Mouse (Mus musculus): Measurements from ENCODE around the gene Hadhb. TPM values are rescaled to one million over a fixed set of nuclear protein-coding genes. Genes with fewer than 3 reads are reported as not detected.
"Not testable (repeated sequence)": the region's sequence is repeated elsewhere in the genome, so short reads cannot be mapped to it uniquely, and the experiment has no call there.

The Hadhb gene
- polyA plus RNA-seq, 2 experiments, result 60.7 to 123 TPM

GRCm38 (mm10) chr5:30210758-30211157 is 55.7 kb downstream of the Hadhb start:
- 0 out of 2 replicates have a peak, but pooled peaks have one; percentile 13 for TF ChIP-seq CTCF (IDR thresholded peaks at IDR 0.05; ENCODE audit: low read depth)
- H3K27ac ChIP-seq; H3K36me3 ChIP-seq (replicated peaks; ENCODE audit: control insufficient read depth, insufficient read depth, low read depth); H3K4me3 ChIP-seq (ENCODE audit: insufficient read depth in 1 of 2, low read depth in 2 of 2, low read length in 2 of 2); H3K9ac ChIP-seq (replicated peaks); H3K4me2 ChIP-seq (ENCODE audit: low read depth); DNase-seq (ENCODE audit: low read depth in 3 of 3, low spot score in 3 of 3); ATAC-seq (ENCODE audit: insufficient read depth); H3K27me3 ChIP-seq (ENCODE audit: control insufficient read depth, insufficient read depth, low read length); H3K4me1 ChIP-seq (replicated peaks; ENCODE audit: control insufficient read depth in 2 of 2, insufficient read depth in 2 of 2, low read length in 1 of 2); H3K9me3 ChIP-seq (ENCODE audit: control insufficient read depth, low read length): not testable (repeated sequence)
- WGBS (ENCODE audit: insufficient replicate concordance), result 64% methylated on average over 5 of the region's 5 CpGs

GRCm38 (mm10) chr5:30214889-30215288 is 59.8 kb downstream of the Hadhb start:
- Histone ChIP-seq H3K9ac (replicated peaks) (no peak overlapping the region), H3K36me3 (replicated peaks; ENCODE audit: control insufficient read depth, insufficient read depth, low read depth) (no peaks in the 10 kb centered on the region), H3K4me2 (ENCODE audit: low read depth) (no peak overlapping the region), H3K9me3 (ENCODE audit: control insufficient read depth, low read length) (no peaks in the 10 kb centered on the region), H3K27me3 (ENCODE audit: control insufficient read depth, insufficient read depth, low read length) (no peaks in the 10 kb centered on the region), H3K4me1 (replicated peaks; ENCODE audit: control insufficient read depth in 2 of 2, insufficient read depth in 2 of 2, low read length in 1 of 2) (no peaks in the 10 kb centered on the region), H3K27ac (no peak overlapping the region), H3K4me3 (ENCODE audit: insufficient read depth in 1 of 2, low read depth in 2 of 2, low read length in 2 of 2) (no peak overlapping the region)
- ATAC-seq (ENCODE audit: insufficient read depth) (no peak), DNase-seq (ENCODE audit: low read depth in 3 of 3, low spot score in 3 of 3) (peak in 1 of 3 experiments; percentile 18)
- TF ChIP-seq CTCF (IDR thresholded peaks at IDR 0.05; ENCODE audit: low read depth) (peak; percentile 58), EP300 (IDR thresholded peaks at IDR 0.05; ENCODE audit: low read depth) (no peak)
- WGBS (ENCODE audit: insufficient replicate concordance), result 7% methylated on average over 4 of the region's 4 CpGs

GRCm38 (mm10) chr5:30215970-30216369 is 60.9 kb downstream of the Hadhb start:
- DNase-seq (ENCODE audit: low read depth in 3 of 3, low spot score in 3 of 3) (no peak), ATAC-seq (ENCODE audit: insufficient read depth) (no peak)
- Histone ChIP-seq H3K4me3 (ENCODE audit: insufficient read depth in 1 of 2, low read depth in 2 of 2, low read length in 2 of 2) (no peak overlapping the region), H3K9ac (replicated peaks) (no peak overlapping the region), H3K4me2 (ENCODE audit: low read depth) (no peak overlapping the region), H3K9me3 (ENCODE audit: control insufficient read depth, low read length) (no peaks in the 10 kb centered on the region), H3K27me3 (ENCODE audit: control insufficient read depth, insufficient read depth, low read length) (no peaks in the 10 kb centered on the region), H3K4me1 (replicated peaks; ENCODE audit: control insufficient read depth in 2 of 2, insufficient read depth in 2 of 2, low read length in 1 of 2) (no peaks in the 10 kb centered on the region), H3K36me3 (replicated peaks; ENCODE audit: control insufficient read depth, insufficient read depth, low read depth) (no peaks in the 10 kb centered on the region), H3K27ac (no peak overlapping the region)
- no peak for TF ChIP-seq EP300 (IDR thresholded peaks at IDR 0.05; ENCODE audit: low read depth)
- no peak for TF ChIP-seq CTCF (IDR thresholded peaks at IDR 0.05; ENCODE audit: low read depth)
- WGBS (ENCODE audit: insufficient replicate concordance), result 52% methylated on average over 5 of the region's 5 CpGs

GRCm38 (mm10) chr5:30219715-30220114 is 64.7 kb downstream of the Hadhb start:
- no peaks in the 10 kb centered on the region for H3K27me3 ChIP-seq (ENCODE audit: control insufficient read depth, insufficient read depth, low read length)
- H3K4me3 ChIP-seq (ENCODE audit: insufficient read depth in 1 of 2, low read depth in 2 of 2, low read length in 2 of 2), result no peak overlapping the region
- H3K27ac ChIP-seq, result no peak overlapping the region
- WGBS (ENCODE audit: insufficient replicate concordance), result 61% methylated on average over 2 of the region's 2 CpGs
- H3K9me3 ChIP-seq (ENCODE audit: control insufficient read depth, low read length), result no peaks in the 10 kb centered on the region
- ATAC-seq (ENCODE audit: insufficient read depth) (no peak), DNase-seq (ENCODE audit: low read depth in 3 of 3, low spot score in 3 of 3) (no peak)
- no peak overlapping the region for H3K9ac ChIP-seq (replicated peaks)
- TF ChIP-seq EP300 (IDR thresholded peaks at IDR 0.05; ENCODE audit: low read depth) (no peak), CTCF (IDR thresholded peaks at IDR 0.05; ENCODE audit: low read depth) (no peak)
- H3K4me1 ChIP-seq (replicated peaks; ENCODE audit: control insufficient read depth in 2 of 2, insufficient read depth in 2 of 2, low read length in 1 of 2), result no peaks in the 10 kb centered on the region
- no peak overlapping the region for H3K4me2 ChIP-seq (ENCODE audit: low read depth)
- no peaks in the 10 kb centered on the region for H3K36me3 ChIP-seq (replicated peaks; ENCODE audit: control insufficient read depth, insufficient read depth, low read depth)

- no peak for TF ChIP-seq CTCF (IDR thresholded peaks at IDR 0.05; ENCODE audit: low read depth)
- no peak for TF ChIP-seq EP300 (IDR thresholded peaks at IDR 0.05; ENCODE audit: low read depth)
- Histone ChIP-seq H3K27me3 (ENCODE audit: control insufficient read depth, insufficient read depth, low read length) (no peaks in the 10 kb centered on the region), H3K9me3 (ENCODE audit: control insufficient read depth, low read length) (no peaks in the 10 kb centered on the region), H3K36me3 (replicated peaks; ENCODE audit: control insufficient read depth, insufficient read depth, low read depth) (no peaks in the 10 kb centered on the region), H3K4me1 (replicated peaks; ENCODE audit: control insufficient read depth in 2 of 2, insufficient read depth in 2 of 2, low read length in 1 of 2) (no peaks in the 10 kb centered on the region), H3K4me2 (ENCODE audit: low read depth) (no peak overlapping the region), H3K27ac (no peak overlapping the region), H3K4me3 (ENCODE audit: insufficient read depth in 1 of 2, low read depth in 2 of 2, low read length in 2 of 2) (no peak overlapping the region), H3K9ac (replicated peaks) (no peak overlapping the region)
- ATAC-seq (ENCODE audit: insufficient read depth) (no peak), DNase-seq (ENCODE audit: low read depth in 3 of 3, low spot score in 3 of 3) (no peak)
- 79% methylated on average over 8 of the region's 8 CpGs for WGBS (ENCODE audit: insufficient replicate concordance)
Observed at GRCm38 (mm10) chr5:30220666-30221065, 65.6 kb downstream of the Hadhb start.

Measured in liver, embryonic 14.5 days (tissue).